Mouse (Mus musculus) lung, adult 2 months (tissue): Measurements from ENCODE around the gene Zfp646. TPM values are rescaled to one million over a fixed set of nuclear protein-coding genes. Genes with fewer than 3 reads are reported as not detected.

Experiments used
- DNase-seq: peaks from one replicate; pipeline ENCODE4 v3.0.0; 2022
- H3K4me1 ChIP-seq: fragments of 200-500 bp; 2 replicates; pipeline ENCODE4 v1.6.1; 2011; ENCODE audit warnings: low read length; ENCODE audit not compliant: control insufficient read depth, insufficient read depth
- H3K4me3 ChIP-seq: fragments of 200-500 bp; replicated peaks from 2 replicates; pipeline ENCODE3; 2011; ENCODE audit warnings: low read depth, mild to moderate bottlenecking, control low read depth, low read length; ENCODE audit errors: extremely low read depth
- CTCF ChIP-seq: fragments of 200-500 bp; IDR thresholded peaks from 2 replicates; pipeline ENCODE4 v1.5.1; 2011; ENCODE audit warnings: mild to moderate bottlenecking, low read length, control low read depth; ENCODE audit not compliant: insufficient read depth
- POLR2A ChIP-seq: fragments of 200-500 bp; IDR thresholded peaks from 2 replicates; pipeline ENCODE4 v1.6.1; 2011; ENCODE audit warnings: low read depth, mild to moderate bottlenecking, control low read depth, low read length, borderline replicate concordance; ENCODE audit errors: extremely low read depth
- WGBS: fragments of 180-500 bp; shearing (Covaris S2); methylation state at CpG from one replicate; pipeline ENCODE4 v1.1.7; 2018; 5-methylcytosine and 5-hydroxymethylcytosine counted together
- polyA plus RNA-seq: library from polyadenylated mRNA; depleted of rRNA; stranded (reverse); fragments of >200 nt; gene quantifications from 2 replicates; pipeline ENCODE4 v1.2.3, GENCODE M21; 2012

The Zfp646 gene
- polyA plus RNA-seq, 1 experiment: 23.4 TPM

DNA sequence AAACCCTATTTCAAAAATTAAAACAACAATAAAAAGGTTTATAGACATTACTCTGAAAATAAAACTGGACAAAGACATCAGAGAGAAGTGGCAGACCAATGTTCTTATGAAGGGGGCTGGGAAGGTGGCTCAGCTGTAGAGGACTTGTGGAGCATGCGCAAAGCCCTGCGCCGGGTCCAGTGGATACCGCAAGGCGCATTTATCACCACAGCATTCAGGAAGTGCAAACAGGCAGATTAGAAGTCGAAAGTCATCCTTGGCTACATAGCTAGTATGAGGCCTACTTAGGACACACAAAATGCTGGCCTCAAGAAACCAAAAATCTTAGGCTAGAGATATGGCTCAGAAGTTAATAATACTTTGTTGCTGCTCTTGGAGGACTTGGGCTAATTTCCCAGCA, 17.8 kb upstream of the Zfp646 start:
- TF ChIP-seq POLR2A (no peak), CTCF (no peak)
- no peak for DNase-seq
- H3K4me1 ChIP-seq: no peaks in the 10 kb centered on the region
- H3K4me3 ChIP-seq: no peak overlapping the region
- WGBS: 84% methylated on average over 6 of the region's 6 CpGs

DNA sequence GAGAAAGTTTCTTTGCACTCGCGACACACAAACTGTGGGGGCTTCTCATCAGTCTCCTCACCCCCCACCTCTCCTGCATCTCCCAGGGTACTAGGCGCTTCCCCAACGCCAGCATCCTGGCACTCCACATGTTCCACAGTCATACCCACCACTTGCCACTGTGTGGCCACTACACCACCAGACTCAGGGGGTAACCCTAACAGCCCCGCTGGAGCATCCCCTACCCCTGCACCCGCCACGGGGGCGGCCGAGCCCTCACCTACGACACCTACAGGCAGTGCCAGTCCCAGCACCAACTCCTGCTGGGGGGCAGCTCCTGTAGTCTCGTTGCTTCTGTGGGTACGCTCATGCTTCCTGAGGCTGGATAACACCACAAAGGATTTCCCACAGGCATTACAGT, 9.6 kb upstream of the Zfp646 start:
- Histone ChIP-seq H3K4me3 (no peak overlapping the region), H3K4me1 (no peaks in the 10 kb centered on the region)
- TF ChIP-seq POLR2A: no peak
- TF ChIP-seq CTCF: no peak
- no peak for DNase-seq
- 95% methylated on average over 12 of the region's 12 CpGs for WGBS

- DNase-seq: no peak
- 97% methylated on average over 18 of the region's 18 CpGs for WGBS
- TF ChIP-seq POLR2A (no peak), CTCF (no peak)
- Histone ChIP-seq H3K4me3 (no peak overlapping the region), H3K4me1 (no peaks in the 10 kb centered on the region)
Measured at GRCm38 (mm10) chr7:127867641-127868040, 8.4 kb upstream of the Zfp646 start.

- Histone ChIP-seq H3K4me1 (no peaks in the 10 kb centered on the region), H3K4me3 (no peak overlapping the region)
- WGBS: 52% methylated on average over 3 of the region's 3 CpGs
- DNase-seq: no peak
- TF ChIP-seq POLR2A: no peak
Measured at GRCm38 (mm10) chr7:127869149-127869810, 6.7 kb upstream of the Zfp646 start.

- peaks cover 4% of the 10 kb centered on the region for H3K4me1 ChIP-seq
- no peak for DNase-seq
- TF ChIP-seq POLR2A (no peak), CTCF (no peak)
- WGBS: 73% methylated on average over 5 of the region's 5 CpGs
- H3K4me3 ChIP-seq: no peak overlapping the region
Measured at GRCm38 (mm10) chr7:127870136-127870821, 5.7 kb upstream of the Zfp646 start.

GRCm38 (mm10) chr7:127874812-127875626, 1.0 kb upstream of the Zfp646 start:
- no peak for DNase-seq
- WGBS: 3% methylated on average over 20 of the region's 20 CpGs
- Histone ChIP-seq H3K4me3 (peak overlapping the region; percentile 98), H3K4me1 (peaks cover 5% of the 10 kb centered on the region)
- TF ChIP-seq CTCF (no peak), POLR2A (no peak)

DNA sequence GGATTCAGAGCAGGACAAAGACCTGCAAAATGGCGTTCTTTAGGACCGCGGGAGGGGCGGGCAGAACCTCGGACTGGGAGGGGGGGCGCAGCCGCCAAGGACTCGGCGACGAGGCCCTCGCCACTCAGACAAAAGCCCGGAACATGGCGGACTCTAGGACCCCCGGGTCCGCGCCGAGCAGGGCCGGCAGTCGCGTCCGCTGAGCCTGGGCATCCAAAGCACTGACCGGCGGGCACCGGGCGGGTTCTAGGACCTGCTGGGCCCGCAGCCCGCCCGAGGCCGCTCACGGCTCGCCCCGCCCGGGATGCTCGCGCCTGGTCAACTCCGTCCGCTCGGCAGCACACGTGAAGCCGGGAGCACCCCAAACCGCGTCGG, 407 bp upstream of the Zfp646 start:
- H3K4me3 ChIP-seq: peak overlapping the region; percentile 98
- DNase-seq: peak; percentile 86
- peak; percentile 8; the same call in 1 of the 2 replicates for TF ChIP-seq POLR2A
- TF ChIP-seq CTCF: no peak
- WGBS: under 1% methylated on average over 43 of the region's 43 CpGs
- H3K4me1 ChIP-seq: peaks cover 5% of the 10 kb centered on the region

GRCm38 (mm10) chr7:127876467-127877348, 687 bp downstream of the Zfp646 start, which contains the start of gene Zfp668:
TSS of gene Zfp668 (minus strand) at chr7:127876828.
- under 1% methylated on average over 60 of the region's 60 CpGs for WGBS
- DNase-seq: peak; percentile 91
- TF ChIP-seq POLR2A (peak; percentile 83), CTCF (no peak)
- H3K4me3 ChIP-seq: peak within 1 kb of the TSS; percentile 98
- peaks cover 5% of the 10 kb centered on the region for H3K4me1 ChIP-seq

DNA sequence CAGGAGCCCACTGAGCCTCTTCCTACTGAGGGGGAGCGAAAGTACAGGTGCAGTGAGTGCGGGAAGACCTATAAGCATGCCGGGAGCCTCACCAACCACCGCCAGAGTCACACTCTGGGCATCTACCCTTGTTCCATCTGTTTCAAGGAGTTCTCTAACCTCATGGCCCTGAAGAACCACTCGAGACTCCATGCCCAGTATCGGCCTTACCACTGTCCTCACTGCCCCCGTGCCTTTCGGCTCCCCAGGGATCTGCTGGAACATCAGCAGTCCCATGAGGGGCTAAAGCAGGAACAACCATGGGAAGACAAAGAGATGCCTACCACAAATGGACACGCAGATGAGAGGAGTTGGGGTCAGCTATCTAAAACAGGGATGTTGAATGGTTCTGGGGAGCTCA, 3.3 kb downstream of the Zfp646 start:
- no peak overlapping the region for H3K4me3 ChIP-seq
- no peak for DNase-seq
- peaks cover 11% of the 10 kb centered on the region for H3K4me1 ChIP-seq
- WGBS: 96% methylated on average over 9 of the region's 9 CpGs
- TF ChIP-seq POLR2A (no peak), CTCF (no peak)
